Mouse (Mus musculus) intestine, postnatal 0 days (tissue): ENCODE results near the gene Klf11. TPM values are rescaled to one million over a fixed set of nuclear protein-coding genes. Genes with fewer than 3 reads are reported as not detected.

Source experiments
- ATAC-seq: fragments of 200-750 bp; cut with Nextera tagmentation; 2 replicates; pipeline ENCODE4 v1.8.0; 2017; ENCODE audit warnings: mild to moderate bottlenecking, moderate TSS enrichment, moderate library complexity
- H3K27ac ChIP-seq: fragments of 300-500 bp; sonication (generic); 2 replicates; pipeline ENCODE4 v1.5.1; 2014; ENCODE audit warnings: mild to moderate bottlenecking, low read depth, low read length, moderate library complexity
- H3K27me3 ChIP-seq: fragments of 300-500 bp; sonication (generic); replicated peaks from 2 replicates; pipeline ENCODE4 v1.6.1; 2014; ENCODE audit warnings: low read length, mixed read lengths; ENCODE audit not compliant: control insufficient read depth, insufficient read depth
- H3K36me3 ChIP-seq: fragments of 300-500 bp; sonication (generic); 2 replicates; pipeline ENCODE4 v1.6.1; 2014; ENCODE audit warnings: mild to moderate bottlenecking, moderate library complexity; ENCODE audit not compliant: control insufficient read depth, insufficient read depth
- H3K4me1 ChIP-seq: fragments of 300-500 bp; sonication (generic); replicated peaks from 2 replicates; pipeline ENCODE4 v1.6.1; 2014; ENCODE audit warnings: antibody characterized with exemption, low read length, mixed read lengths; ENCODE audit not compliant: control insufficient read depth, insufficient read depth
- H3K4me2 ChIP-seq: fragments of 300-500 bp; sonication (generic); replicated peaks from 2 replicates; pipeline ENCODE4 v1.6.1; 2014; ENCODE audit warnings: low read depth, mild to moderate bottlenecking, moderate library complexity
- H3K4me3 ChIP-seq: fragments of 300-500 bp; sonication (generic); 2 replicates; pipeline ENCODE4 v1.5.1; 2014; ENCODE audit warnings: low read depth, low read length
- H3K9ac ChIP-seq: fragments of 300-500 bp; sonication (generic); 2 replicates; pipeline ENCODE4 v1.6.1; 2014; ENCODE audit warnings: mild to moderate bottlenecking, low read depth, low read length
- H3K9me3 ChIP-seq: fragments of 300-500 bp; sonication (generic); 2 replicates; pipeline ENCODE4 v1.6.1; 2016; ENCODE audit warnings: mixed run types; ENCODE audit not compliant: control insufficient read depth
- CTCF ChIP-seq: sonication (generic); IDR thresholded peaks from 2 replicates; pipeline ENCODE4 v1.5.1; 2016; ENCODE audit warnings: low read depth, mild to moderate bottlenecking, control low read depth, antibody characterized with exemption, moderate library complexity
- WGBS: fragments of 180-500 bp; shearing (Covaris S2); extraction: QIAGEN DNeasy Blood & Tissue Kit; methylation state at CpG from one replicate; pipeline ENCODE4 v1.1.7; 2014; 5-methylcytosine and 5-hydroxymethylcytosine counted together
- polyA plus RNA-seq: library from polyadenylated mRNA; unstranded; fragments of >200 nt; fragmentation: Nextera tagmentation; extraction: Ambion mirVana; gene quantifications from 2 replicates; pipeline ENCODE4 v1.2.1, GENCODE M21; 2015

Klf11 gene
- polyA plus RNA-seq, 1 experiment from 2014 or later, result 8.1 TPM

DNA sequence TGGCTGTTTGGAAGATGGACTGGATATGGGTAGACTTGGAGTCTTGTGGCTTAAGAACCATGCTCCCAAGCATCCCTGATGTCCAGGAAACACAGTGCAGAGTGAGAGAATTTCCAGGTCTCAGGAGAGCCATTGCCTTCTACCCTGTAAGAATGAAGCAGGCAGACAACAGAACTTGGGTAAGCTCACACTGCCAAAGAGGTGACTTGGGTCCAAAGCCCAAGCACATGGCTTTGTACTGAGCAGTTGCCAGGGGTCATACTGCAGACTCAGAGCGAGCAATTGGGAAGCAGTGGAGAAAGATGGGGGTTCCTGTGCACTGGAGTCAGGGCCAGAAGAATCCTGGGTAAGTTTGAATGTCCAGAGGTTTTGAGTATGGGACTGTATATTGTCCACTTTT lies 3.0 kb upstream of the Klf11 start:
- Histone ChIP-seq H3K36me3 (no peaks in the 10 kb centered on the region), H3K4me1 (peaks cover 7% of the 10 kb centered on the region; the same call in 1 of the 2 replicates)

DNA sequence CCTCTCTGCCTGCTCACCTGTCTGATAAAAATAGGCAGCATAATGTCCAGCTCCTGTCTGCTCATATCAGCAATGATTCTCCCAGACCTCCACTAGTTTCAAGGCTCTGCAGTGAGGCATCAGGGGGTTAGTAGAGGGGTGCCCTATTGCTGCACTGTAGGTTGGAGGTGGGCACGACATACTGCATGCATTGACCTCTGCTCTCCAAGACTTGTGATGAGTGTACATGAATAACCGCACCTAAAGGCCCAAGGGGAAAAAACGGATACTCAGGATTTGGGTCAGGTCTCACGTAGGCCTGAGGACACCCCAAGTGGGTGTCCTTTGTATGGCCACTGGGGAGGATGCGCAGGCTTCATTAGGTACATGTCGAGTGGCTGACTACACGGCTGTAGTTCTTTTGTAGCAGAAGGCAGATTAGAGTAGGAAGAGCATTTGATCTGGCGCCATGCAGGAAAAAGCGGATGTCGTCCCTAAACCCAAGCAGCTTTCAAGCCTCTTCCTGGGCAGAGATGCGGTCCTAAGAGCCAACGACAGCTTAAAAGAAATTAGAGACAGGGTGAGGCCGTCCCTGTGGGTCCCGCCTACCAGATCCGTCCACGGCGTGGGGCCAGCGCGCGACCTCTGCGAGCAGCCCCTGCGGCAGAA lies 535 bp upstream of the Klf11 start:
- 0 out of 2 replicates have a peak, but pooled peaks have one; percentile 0 for ATAC-seq
- peaks cover 23% of the 10 kb centered on the region for H3K36me3 ChIP-seq
- H3K27ac ChIP-seq, result peak overlapping the region; percentile 86
- H3K4me1 ChIP-seq, result peaks cover 7% of the 10 kb centered on the region; the same call in 1 of the 2 replicates
- H3K4me3 ChIP-seq, result peak overlapping the region; percentile 98
- peak overlapping the region; percentile 55 for H3K9ac ChIP-seq
- TF ChIP-seq CTCF, result peak; percentile 27; the same call in 1 of the 2 replicates
- H3K27me3 ChIP-seq, result no peaks in the 10 kb centered on the region
- peak overlapping the region; percentile 70 for H3K4me2 ChIP-seq
- no peaks in the 10 kb centered on the region for H3K9me3 ChIP-seq
- WGBS, result 7% methylated on average over 22 of the region's 22 CpGs

More for the DNA sequence above, 3.0 kb upstream of the Klf11 start:
- Histone ChIP-seq H3K27ac (no peak overlapping the region), H3K4me3 (no peak overlapping the region), H3K27me3 (no peaks in the 10 kb centered on the region), H3K9me3 (no peaks in the 10 kb centered on the region), H3K9ac (no peak overlapping the region), H3K4me2 (no peak overlapping the region)
- WGBS, result 78% methylated on average over 1 of the region's 1 CpGs
- no peak for TF ChIP-seq CTCF
- no peak for ATAC-seq

DNA sequence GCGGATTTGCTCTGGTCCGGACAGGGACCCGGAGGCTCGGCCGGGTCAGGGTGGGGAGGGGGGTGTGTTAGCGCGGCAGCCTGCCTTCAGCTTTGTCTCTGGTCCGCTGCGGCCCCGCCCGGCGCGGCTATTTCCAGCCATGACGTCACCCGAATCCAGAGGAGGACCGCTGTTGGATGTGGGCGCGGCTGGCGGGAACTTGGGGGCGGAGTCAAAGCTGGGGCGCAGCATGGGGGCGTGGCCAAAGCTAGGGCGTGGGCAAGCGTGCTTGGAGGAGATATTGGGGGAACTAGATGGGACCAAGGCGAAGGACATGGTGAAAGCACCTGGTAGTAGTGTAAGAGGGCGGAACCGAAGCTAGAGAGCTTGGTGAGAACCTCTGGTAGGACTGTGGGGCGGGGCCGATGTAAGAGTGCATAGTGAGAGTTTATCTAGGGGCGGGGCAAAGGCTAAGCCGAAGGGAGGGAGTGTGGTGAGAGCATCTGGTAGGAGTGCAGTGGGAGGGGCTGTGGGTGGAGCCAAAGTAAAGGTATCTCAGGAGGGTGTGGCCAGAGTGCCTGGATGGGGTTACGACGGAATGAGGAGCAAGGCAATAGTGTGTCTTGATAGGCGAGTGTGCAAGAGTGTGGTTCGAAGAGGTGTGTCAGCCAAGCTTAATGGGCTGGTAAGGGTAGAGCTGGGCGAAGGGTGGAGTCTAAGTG lies 718 bp downstream of the Klf11 start:
- no peaks in the 10 kb centered on the region for H3K27me3 ChIP-seq
- no peak for TF ChIP-seq CTCF
- H3K9ac ChIP-seq, result peak overlapping the region; percentile 98
- peak overlapping the region; percentile 70 for H3K4me2 ChIP-seq
- WGBS, result 1% methylated on average over 36 of the region's 36 CpGs
- peaks cover 7% of the 10 kb centered on the region; the same call in 1 of the 2 replicates for H3K4me1 ChIP-seq
- peak overlapping the region; percentile 98 for H3K4me3 ChIP-seq
- H3K9me3 ChIP-seq, result no peaks in the 10 kb centered on the region
- H3K27ac ChIP-seq, result peak overlapping the region; percentile 99
- peak; percentile 83 for ATAC-seq
- peaks cover 35% of the 10 kb centered on the region for H3K36me3 ChIP-seq

DNA sequence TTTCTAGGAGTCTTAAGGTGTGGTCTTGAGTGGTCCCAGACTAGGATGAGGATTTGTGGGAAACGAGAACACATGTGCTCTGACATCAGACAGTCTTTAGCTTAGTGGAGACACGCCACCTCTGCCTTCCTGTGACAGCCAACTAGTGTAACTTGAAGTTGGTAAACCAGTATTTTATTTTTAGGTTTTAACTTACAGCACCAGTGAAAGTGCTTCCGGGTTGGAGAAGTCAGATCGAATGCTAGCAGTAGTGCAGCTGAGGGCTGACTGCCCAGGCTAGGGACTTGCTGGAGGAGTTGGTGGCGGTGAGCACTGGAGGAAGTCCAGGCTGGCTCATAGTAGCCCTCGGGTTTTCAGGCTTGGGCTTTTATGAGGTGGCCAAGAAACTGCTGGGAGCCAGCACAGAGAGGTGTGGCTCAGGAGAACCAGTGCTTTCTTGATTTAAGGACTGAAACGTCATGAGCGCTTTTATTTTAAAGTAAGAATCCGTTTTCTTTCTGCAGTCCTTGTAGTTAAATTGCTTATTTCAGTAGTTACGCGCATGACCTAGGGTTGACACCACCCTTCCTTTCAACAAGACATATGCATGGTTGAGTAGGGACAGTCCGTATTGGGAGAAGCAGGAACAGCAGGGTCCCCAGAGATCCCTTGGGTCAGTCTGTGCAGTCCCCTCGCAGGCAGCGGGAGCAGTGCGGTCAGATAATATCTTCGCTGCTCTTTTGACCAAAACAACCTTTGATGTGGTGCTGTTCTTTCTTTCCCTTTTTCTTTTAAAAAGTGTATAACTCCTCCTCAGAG lies 3.2 kb downstream of the Klf11 start:
- no peak for TF ChIP-seq CTCF
- peaks cover 53% of the 10 kb centered on the region for H3K36me3 ChIP-seq
- 88% methylated on average over 16 of the region's 16 CpGs for WGBS

DNA sequence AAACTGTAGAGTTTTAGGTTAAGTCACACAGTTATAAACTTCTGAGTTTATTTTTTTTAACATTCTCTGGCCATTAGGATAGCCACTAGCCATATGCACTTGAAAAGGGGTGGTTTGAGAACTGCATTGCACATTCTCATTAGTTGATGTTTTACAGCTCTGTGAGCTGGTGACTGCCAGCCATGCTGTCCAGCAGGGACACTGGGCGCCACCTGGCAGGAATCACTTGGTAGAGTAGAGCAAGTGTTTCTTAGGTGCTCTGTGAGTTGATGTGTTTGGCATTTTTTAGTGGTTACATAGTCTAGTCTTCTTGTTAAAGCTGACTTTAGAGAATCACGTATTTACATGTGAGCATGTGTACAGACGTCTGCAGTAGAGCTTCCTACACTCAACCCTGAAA lies 5.4 kb downstream of the Klf11 start:
- Histone ChIP-seq H3K27me3 (no peaks in the 10 kb centered on the region), H3K27ac (no peak overlapping the region), H3K36me3 (peaks cover 68% of the 10 kb centered on the region), H3K4me1 (no peaks in the 10 kb centered on the region), H3K4me2 (no peak overlapping the region), H3K4me3 (no peak overlapping the region), H3K9ac (no peak overlapping the region), H3K9me3 (no peaks in the 10 kb centered on the region)
- no peak for ATAC-seq
- WGBS, result 81% methylated on average over 3 of the region's 3 CpGs
- TF ChIP-seq CTCF, result no peak

More for the DNA sequence above, 3.2 kb downstream of the Klf11 start:
- no peak overlapping the region for H3K4me3 ChIP-seq
- H3K9ac ChIP-seq, result no peak overlapping the region
- ATAC-seq, result no peak
- no peaks in the 10 kb centered on the region for H3K27me3 ChIP-seq
- H3K4me2 ChIP-seq, result no peak overlapping the region
- no peak overlapping the region for H3K27ac ChIP-seq
- H3K9me3 ChIP-seq, result no peaks in the 10 kb centered on the region
- H3K4me1 ChIP-seq, result peaks cover 7% of the 10 kb centered on the region; the same call in 1 of the 2 replicates

DNA sequence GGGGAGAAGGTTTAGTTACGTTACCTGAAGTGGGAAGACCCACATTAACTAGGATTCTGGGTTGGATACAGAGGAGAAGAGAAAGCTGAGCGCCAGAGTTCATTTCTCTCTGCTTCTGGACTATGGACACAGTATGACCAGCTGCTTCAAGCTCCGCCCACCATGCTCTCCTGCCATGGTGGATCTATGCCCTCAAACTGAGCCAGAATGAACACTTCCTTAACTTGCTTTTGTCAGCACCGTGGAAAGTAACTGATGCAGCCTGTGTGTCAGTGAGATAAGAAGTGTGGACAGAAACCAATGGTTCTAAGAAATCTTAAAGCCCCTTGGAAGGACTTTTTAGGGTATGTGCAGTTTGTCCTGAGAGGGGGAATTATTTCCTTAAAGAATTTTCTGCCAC lies 7.9 kb downstream of the Klf11 start:
- TF ChIP-seq CTCF, result no peak
- Histone ChIP-seq H3K27ac (no peak overlapping the region), H3K36me3 (peaks cover 68% of the 10 kb centered on the region), H3K9ac (no peak overlapping the region), H3K27me3 (no peaks in the 10 kb centered on the region), H3K9me3 (no peaks in the 10 kb centered on the region), H3K4me2 (no peak overlapping the region), H3K4me1 (no peaks in the 10 kb centered on the region), H3K4me3 (no peak overlapping the region)
- WGBS, result 77% methylated on average over 4 of the region's 4 CpGs
- ATAC-seq, result peak; percentile 53; the same call in 1 of the 2 replicates
